In the genomic region with DNA sequence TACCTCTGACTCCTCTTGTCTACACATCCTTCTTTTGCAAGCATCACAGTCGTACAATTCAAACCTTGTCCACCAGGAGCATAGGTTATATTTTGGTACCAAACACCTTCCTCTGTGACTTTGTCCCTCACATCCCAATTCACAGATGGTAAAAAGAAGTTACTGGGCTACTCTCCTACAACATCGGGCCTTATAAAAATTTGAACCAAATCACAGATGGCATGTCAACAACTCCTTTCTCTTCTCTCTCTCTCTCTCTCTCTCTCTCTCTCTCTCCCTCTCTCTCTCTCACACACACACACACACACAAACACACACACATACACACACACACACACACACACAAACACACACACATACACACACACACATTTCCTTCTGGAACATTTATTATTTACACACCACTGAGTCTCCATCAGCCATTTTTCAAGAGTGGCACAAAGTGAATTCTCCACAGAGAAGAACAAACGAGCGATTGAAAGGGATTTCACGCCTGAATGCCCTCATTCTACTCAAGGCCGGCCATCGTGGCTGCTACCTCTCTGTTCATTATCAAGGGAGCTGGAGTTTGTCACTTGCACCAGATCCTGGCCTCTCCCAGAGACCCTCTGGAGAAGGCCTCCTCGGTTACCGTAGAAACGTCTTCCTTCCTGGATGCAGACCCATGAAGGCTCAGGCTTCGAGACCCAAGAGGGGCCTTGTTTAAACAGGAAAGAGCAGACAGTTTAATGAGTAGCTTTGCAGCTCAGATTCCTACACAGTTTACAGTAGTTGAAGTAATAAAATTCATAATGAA, we compare ENCODE assay signal across 8 mouse cellular contexts.
DNase-seq lines count a peak whose midpoint lies in the region; ATAC-seq and TF ChIP-seq lines count a peak whose summit lies in the region.

No protein-coding gene starts in this region.

- no peak overlapping the region for H3K9ac ChIP-seq in neural tube, embryonic 13.5 days

- TF ChIP-seq CTCF in kidney, adult 2 months (conservative IDR thresholded peaks at IDR 0.05; ENCODE audit: insufficient read depth, insufficient read length, low read depth, low read length) = no peak

- no peak overlapping the region for H3K27ac ChIP-seq in kidney, adult 2 months (ENCODE audit: insufficient read depth, low read depth, low read length)
- 0 out of 2 replicates have a peak overlapping the region, but pooled peaks have one; percentile 49 for H3K27ac ChIP-seq in neural tube, embryonic 13.5 days (replicated peaks)

- no peak overlapping the region for H3K4me3 ChIP-seq in kidney, adult 2 months (ENCODE audit: insufficient read depth, low read depth, low read length)
- no peak overlapping the region for H3K4me3 ChIP-seq in neural tube, embryonic 13.5 days

- DNase-seq in kidney, adult 2 months = peak; percentile 10
- no peak for DNase-seq in kidney, adult 8-10 months
- DNase-seq in frontal cortex, postnatal 36 days (ENCODE audit: low spot score in 2 of 2) = peak; percentile 19 to 45
- DNase-seq in left cerebral cortex, adult 11 months (ENCODE audit: low spot score) = peak; percentile 25
- no peak for DNase-seq in gastrocnemius, postnatal 10 days
- DNase-seq in urinary bladder, postnatal 4 days (ENCODE audit: low spot score in 2 of 2) = no peak
- no peak for DNase-seq in testis, postnatal 14 days (ENCODE audit: low spot score)

- H3K4me2 ChIP-seq in neural tube, embryonic 13.5 days = no peak overlapping the region

- 41% methylated on average over 11 of the region's 11 CpGs for WGBS in kidney, adult 2 months
- WGBS in neural tube, embryonic 13.5 days = 10% methylated on average over 11 of the region's 11 CpGs

- H3K27me3 ChIP-seq in kidney, adult 2 months (replicated peaks; ENCODE audit: control insufficient read depth, insufficient read depth, low read length) = no peaks in the 10 kb centered on the region
- H3K27me3 ChIP-seq in neural tube, embryonic 13.5 days = no peaks in the 10 kb centered on the region

- TF ChIP-seq POLR2A in kidney, adult 2 months (IDR thresholded peaks at IDR 0.05; ENCODE audit: low read depth, low read length) = no peak

- no peaks in the 10 kb centered on the region for H3K9me3 ChIP-seq in neural tube, embryonic 13.5 days

- H3K36me3 ChIP-seq in kidney, adult 2 months (ENCODE audit: control insufficient read depth, insufficient read depth, low read length) = no peaks in the 10 kb centered on the region
- no peaks in the 10 kb centered on the region for H3K36me3 ChIP-seq in neural tube, embryonic 13.5 days

- peak; percentile 94 for ATAC-seq in neural tube, embryonic 13.5 days (ENCODE audit: low read depth)

- H3K4me1 ChIP-seq in kidney, adult 2 months (ENCODE audit: control insufficient read depth, insufficient read depth, low read length) = no peaks in the 10 kb centered on the region
- H3K4me1 ChIP-seq in neural tube, embryonic 13.5 days (replicated peaks) = peaks cover 18% of the 10 kb centered on the region

Comparison
In these comparisons a context has a peak if more than half of its experiments do, and no peak if none do; other contexts are left out.
1. DNase-seq: peak in kidney, adult 2 months (single experiment), frontal cortex, postnatal 36 days (2 of 2) and left cerebral cortex, adult 11 months (single experiment); none in kidney, adult 8-10 months (0 of 2), gastrocnemius, postnatal 10 days (single experiment), urinary bladder, postnatal 4 days (0 of 2) and testis, postnatal 14 days (single experiment).